22 mouse cellular contexts compared by ENCODE assay signal in genomic region chr2:160569496-160569895, GRCm38 (mm10).
"Had no signal": no experiment of that assay in that cellular context is flagged by ENCODE, and none has a peak within 500 bp of the region (broad histone marks: within the 10 kb centered on the region; RNA-seq: fewer than 3 reads in every experiment).

No protein-coding gene starts in this region.

- H3K4me2 ChIP-seq: lung, embryonic 15.5 days; midbrain, embryonic 12.5 days; neural tube, embryonic 13.5 days; neural tube, embryonic 15.5 days had no signal

- H3K9ac ChIP-seq: liver, postnatal 0 days; lung, embryonic 15.5 days; midbrain, embryonic 12.5 days; neural tube, embryonic 13.5 days; neural tube, embryonic 15.5 days had no signal

- H3K27ac ChIP-seq: lung, embryonic 15.5 days; macrophage; midbrain, embryonic 10.5 days; midbrain, embryonic 12.5 days; neural tube, embryonic 13.5 days; neural tube, embryonic 15.5 days had no signal

- ATAC-seq: liver, postnatal 0 days; lung, postnatal 0 days; midbrain, embryonic 16.5 days had no signal

- H3K36me3 ChIP-seq: lung, embryonic 15.5 days; midbrain, embryonic 10.5 days; midbrain, embryonic 12.5 days; neural tube, embryonic 13.5 days; neural tube, embryonic 15.5 days had no signal

- DNase-seq: liver, postnatal 0 days; lung, adult 2 months; lung, postnatal 14 days; lung, postnatal 36 days; midbrain, embryonic 14.5 days; retina, postnatal 1 day; right cerebral cortex, adult 18-20 months; right cerebral cortex, postnatal 25 days; right cerebral cortex, postnatal 4 days; spleen, adult 18-20 months; thymus, adult 2 months; thymus, postnatal 25 days; thymus, postnatal 4 days had no signal

- H3K4me3 ChIP-seq: lung, embryonic 15.5 days; midbrain, embryonic 10.5 days; midbrain, embryonic 12.5 days; myocyte; neural tube, embryonic 13.5 days; neural tube, embryonic 15.5 days had no signal

- H3K9me3 ChIP-seq: lung, embryonic 15.5 days; midbrain, embryonic 10.5 days; midbrain, embryonic 12.5 days had no signal

- H3K4me1 ChIP-seq: lung, embryonic 15.5 days; midbrain, embryonic 10.5 days; midbrain, embryonic 12.5 days; neural tube, embryonic 13.5 days; neural tube, embryonic 15.5 days had no signal

- H3K27me3 ChIP-seq: lung, embryonic 15.5 days; midbrain, embryonic 12.5 days had no signal
